Mouse (Mus musculus) liver, embryonic 14.5 days (tissue): Measurements from ENCODE around the gene Tatdn2.

ENCODE experiments used
- CTCF ChIP-seq: IDR thresholded peaks from 2 replicates; pipeline ENCODE4 v1.5.1; 2016; ENCODE audit warnings: antibody characterized with exemption, low read depth, control low read depth
- EP300 ChIP-seq: IDR thresholded peaks from 2 replicates; pipeline ENCODE4 v1.6.1; 2016; ENCODE audit warnings: antibody characterized with exemption, low read depth

GRCm38 (mm10) chr6:113695203-113695602, 1.6 kb upstream of the Tatdn2 start:
- TF ChIP-seq CTCF, result no peak
- 0 out of 2 replicates have a peak, but pooled peaks have one; percentile 21 for TF ChIP-seq EP300
